Mouse (Mus musculus): ENCODE results near the gene Slk. TPM values are rescaled to one million over a fixed set of nuclear protein-coding genes. Genes with fewer than 3 reads are reported as not detected.
"Not testable (repeated sequence)": the region's sequence is repeated elsewhere in the genome, so short reads cannot be mapped to it uniquely, and the experiment has no call there.

Gene Slk
- total RNA-seq, 2 experiments from 2014 or later: 74.0 to 96.8 TPM

- no peak for ATAC-seq (replicated peaks; ENCODE audit: low FRiP score, poor library complexity, severe bottlenecking)
Observed at GRCm38 (mm10) chr19:47565031-47565654, 14.3 kb upstream of the Slk start.

DNA sequence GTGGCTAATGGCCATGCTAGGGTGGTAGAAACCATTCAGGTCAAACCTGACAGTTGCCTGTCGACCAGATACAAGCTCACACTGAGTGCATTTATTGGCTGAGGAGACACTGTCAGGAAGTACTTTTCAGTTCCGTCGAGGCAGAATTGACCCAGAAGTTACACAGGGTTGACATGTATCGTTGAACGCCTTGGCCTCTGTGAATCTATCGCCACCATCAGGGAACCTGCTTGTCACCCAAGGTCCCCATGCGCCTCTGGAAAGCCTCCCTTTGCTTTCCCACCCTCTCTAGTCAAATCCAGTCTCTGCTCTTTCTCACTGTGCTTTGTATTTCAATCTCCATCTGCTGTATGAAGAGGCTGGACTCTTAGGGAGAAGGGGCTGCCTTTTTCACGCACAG, 13.5 kb upstream of the Slk start:
- no peak for ATAC-seq (replicated peaks; ENCODE audit: low FRiP score, poor library complexity, severe bottlenecking)

DNA sequence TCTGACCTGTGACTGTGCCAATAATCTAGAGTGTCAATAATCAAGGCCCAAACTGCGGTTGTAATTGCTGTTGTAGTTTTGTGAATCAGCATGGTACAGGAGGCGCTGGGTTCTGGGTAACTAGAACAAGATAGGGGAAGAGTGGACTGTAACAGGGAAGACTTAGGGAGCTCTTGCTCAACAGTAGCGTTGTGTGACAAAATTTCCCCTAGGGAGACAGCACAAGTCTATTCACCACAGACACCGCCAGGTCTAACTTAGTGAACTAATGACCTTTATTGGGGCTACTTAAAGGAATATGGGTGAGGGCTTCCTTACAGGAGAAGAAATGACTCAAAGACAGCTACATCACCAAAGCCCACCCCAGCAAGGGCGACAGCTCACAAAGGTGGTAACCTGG, 9.4 kb upstream of the Slk start:
- ATAC-seq (replicated peaks; ENCODE audit: low FRiP score, poor library complexity, severe bottlenecking): no peak

GRCm38 (mm10) chr19:47571981-47572380, 7.5 kb upstream of the Slk start:
- ATAC-seq (replicated peaks; ENCODE audit: low FRiP score, poor library complexity, severe bottlenecking): not testable (repeated sequence)

DNA sequence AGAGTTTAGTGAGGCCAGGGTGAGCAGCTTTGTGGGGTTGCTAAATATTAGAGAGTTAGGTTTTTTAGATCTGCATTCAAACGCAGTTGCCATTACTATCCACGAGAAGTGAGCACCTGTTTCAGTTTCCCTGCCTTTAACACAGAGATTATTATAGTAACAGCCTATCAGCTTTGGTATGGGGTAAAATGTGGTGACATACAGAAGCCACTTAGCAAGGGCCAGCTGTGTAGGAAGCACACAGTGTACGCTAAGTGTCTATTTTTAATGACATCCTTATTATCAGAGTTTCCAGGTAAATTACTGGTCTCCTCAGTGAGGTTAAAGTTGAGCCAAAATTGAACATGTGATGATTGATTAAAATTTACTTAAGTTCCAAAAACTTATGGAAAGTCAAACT, 5.8 kb upstream of the Slk start:
- no peak for ATAC-seq (replicated peaks; ENCODE audit: low FRiP score, poor library complexity, severe bottlenecking)

DNA sequence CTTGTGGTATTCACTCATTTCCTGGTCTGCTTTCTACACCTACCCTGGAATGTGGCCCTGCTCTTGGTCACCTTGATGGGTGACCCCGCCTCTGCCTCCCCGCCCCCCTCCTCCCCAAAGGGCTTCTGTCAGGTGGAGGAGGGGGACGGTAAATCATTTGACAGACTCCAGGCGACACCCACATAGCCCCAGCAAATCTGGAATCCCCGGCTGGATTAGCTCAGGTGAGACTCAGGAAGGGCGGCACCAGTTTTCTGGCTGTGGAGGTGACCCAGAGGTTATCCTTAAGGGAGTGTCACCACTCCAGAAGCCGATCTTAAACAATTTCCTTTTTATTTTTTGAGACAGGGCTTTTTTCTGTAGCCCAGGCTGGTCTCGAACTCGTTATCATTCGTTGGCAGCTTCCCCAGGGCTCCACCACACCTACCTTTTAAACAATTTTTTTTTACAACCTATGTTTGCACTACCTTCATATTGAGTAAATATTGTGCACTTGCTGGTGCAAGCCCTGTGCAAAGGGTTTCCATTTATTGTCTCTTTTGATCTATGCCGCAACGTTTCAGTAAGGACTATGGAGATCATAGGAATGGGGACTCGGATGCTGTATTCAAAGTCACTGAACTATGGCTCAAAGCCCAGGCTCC, 775 bp upstream of the Slk start:
- ATAC-seq (replicated peaks; ENCODE audit: low FRiP score, poor library complexity, severe bottlenecking): no peak

GRCm38 (mm10) chr19:47579788-47580631, 532 bp downstream of the Slk start:
- ATAC-seq (replicated peaks; ENCODE audit: low FRiP score, poor library complexity, severe bottlenecking): peak; percentile 40

GRCm38 (mm10) chr19:47585772-47586171, 6.3 kb downstream of the Slk start:
- ATAC-seq (replicated peaks; ENCODE audit: low FRiP score, poor library complexity, severe bottlenecking): no peak

- 0 out of 2 replicates have a peak, but pooled peaks have one; percentile 43 for ATAC-seq (replicated peaks; ENCODE audit: low FRiP score, poor library complexity, severe bottlenecking)
Observed at GRCm38 (mm10) chr19:47587009-47587408, 7.5 kb downstream of the Slk start.

- ATAC-seq (replicated peaks; ENCODE audit: low FRiP score, poor library complexity, severe bottlenecking): peak; percentile 67; the same call in 1 of the 2 replicates
Observed at GRCm38 (mm10) chr19:47608513-47608912, 29.0 kb downstream of the Slk start.

DNA sequence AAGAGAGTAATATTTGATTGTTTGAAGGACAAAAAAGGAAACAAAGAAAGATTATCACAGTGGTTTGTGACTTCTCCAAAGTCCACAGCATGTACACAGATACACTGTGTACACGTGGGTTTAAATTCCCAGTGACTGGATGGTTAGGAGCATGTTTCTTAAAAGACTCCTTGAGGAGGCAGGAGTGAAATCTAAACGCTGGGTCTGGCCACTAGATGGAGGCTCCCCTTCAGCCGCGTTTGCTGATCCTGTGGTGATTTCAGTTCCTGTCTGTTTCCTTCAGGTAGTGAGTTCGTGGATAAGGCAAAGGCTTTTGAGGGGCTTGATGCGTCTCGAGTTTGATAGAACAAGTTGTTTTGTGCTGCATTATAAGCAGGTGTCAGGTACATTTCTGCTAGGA, 34.0 kb downstream of the Slk start:
- no peak for ATAC-seq (replicated peaks; ENCODE audit: low FRiP score, poor library complexity, severe bottlenecking)

DNA sequence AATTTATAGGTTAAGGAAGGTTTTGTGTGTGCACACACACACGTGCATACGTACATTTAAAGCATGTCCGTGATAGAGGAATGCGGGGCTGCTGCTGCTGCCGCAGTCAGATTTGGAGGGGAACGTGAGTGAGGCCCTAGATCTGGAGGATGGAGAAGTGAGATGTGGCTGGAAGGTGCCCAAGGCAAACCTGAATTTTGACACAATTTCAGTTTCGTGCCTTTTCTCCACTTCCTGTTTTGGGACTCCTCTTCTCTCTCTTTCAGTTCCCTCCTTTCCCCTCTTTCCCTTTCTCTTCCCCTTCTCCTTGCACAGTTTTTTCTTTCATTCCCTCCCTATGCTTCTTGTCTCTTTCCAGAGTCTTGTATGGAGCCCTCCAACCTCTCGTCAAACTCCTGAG, 42.0 kb downstream of the Slk start:
- no peak for ATAC-seq (replicated peaks; ENCODE audit: low FRiP score, poor library complexity, severe bottlenecking)

DNA sequence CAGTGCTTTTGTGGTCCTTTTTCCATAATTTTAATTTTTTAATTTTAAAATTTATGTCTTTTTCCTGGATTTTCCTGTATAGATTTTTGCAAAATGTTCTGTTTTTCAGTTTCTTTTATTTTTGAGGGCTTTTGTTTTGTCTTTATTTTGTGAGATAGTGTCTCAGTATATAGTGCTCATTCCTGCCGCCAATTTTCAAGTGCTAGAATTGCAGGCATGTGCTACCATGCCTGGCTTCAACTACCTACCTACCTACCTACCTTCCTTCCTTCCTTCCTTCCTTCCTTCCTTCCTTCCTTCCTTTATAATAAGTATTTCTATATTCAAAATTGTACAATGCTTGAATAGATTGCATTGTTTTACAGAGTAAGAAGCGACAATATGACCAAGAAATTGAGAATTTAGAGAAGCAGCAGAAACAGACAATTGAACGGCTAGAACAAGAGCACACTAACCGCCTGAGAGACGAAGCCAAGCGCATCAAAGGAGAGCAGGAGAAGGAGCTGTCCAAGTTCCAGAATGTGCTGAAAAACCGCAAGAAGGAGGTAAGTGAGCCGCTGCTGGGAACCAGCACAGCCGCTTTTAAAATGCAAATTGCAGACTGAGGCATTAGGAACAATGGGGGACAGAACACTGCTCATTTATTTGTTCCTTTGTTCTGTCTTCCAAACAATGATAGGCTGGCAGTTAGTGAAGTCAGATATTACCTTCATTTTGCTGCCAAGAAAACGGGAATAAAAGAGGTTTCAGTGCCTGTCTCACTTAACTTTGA, 45.6 kb downstream of the Slk start:
- ATAC-seq (replicated peaks; ENCODE audit: low FRiP score, poor library complexity, severe bottlenecking): no peak

- no peak for ATAC-seq (replicated peaks; ENCODE audit: low FRiP score, poor library complexity, severe bottlenecking)
Observed at GRCm38 (mm10) chr19:47627450-47627849, 48.0 kb downstream of the Slk start.

DNA sequence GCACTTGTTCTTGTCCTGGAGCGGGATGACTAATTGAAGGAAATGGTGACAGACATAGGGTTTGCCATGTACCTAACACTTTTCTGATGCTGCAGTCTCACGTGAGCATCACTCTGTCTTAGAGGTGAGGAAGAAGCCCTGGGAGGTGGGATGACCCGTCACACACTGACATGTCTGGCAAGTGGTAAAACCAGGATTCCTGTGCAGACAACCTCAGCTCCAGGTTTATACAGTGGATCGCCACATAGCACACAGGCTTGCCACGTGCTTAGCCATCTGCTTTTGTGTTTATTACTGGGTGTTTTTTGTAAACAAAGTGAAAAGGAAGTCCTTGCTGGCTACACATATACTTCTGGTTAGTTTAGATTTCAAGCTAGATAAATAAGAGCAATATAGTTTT, 49.6 kb downstream of the Slk start:
- ATAC-seq (replicated peaks; ENCODE audit: low FRiP score, poor library complexity, severe bottlenecking): no peak

DNA sequence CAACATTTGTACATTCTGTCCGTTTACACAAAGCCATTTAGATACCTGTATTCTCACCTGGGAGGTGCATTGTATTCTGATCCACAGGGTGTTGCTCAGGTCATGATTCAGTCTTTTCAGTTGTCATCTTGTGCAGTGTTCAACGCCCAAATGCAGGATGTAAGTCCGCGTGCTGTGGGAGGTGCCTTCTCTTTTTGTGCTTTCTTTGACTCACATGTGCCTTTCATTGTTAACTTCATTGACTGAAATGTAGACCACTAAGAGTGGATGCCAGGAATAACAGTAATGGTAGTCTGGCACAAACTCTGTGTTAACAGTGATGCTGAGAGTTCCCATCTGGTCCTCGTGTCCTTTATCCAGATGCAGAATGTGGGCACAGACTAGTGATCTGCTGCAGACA, 50.9 kb downstream of the Slk start:
- no peak for ATAC-seq (replicated peaks; ENCODE audit: low FRiP score, poor library complexity, severe bottlenecking)

GRCm38 (mm10) chr19:47631799-47632198, 52.3 kb downstream of the Slk start:
- no peak for ATAC-seq (replicated peaks; ENCODE audit: low FRiP score, poor library complexity, severe bottlenecking)

DNA sequence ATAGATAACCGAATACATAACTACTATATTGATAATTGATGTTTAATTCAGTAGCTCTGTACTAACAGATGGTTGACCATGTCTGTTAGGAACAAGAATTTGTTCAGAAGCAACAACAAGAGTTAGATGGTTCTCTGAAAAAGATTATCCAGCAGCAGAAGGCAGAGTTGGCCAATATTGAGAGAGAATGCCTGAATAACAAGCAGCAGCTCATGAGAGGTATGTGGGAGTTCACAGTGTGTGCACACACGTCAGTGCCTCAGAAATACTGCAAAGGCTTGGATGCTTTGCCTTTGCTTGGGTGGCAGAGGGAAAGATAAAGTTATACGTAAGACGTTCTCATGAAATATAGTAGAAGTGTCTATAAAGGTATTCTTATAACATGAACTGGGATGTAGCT, 55.9 kb downstream of the Slk start:
- ATAC-seq (replicated peaks; ENCODE audit: low FRiP score, poor library complexity, severe bottlenecking): no peak

- no peak for ATAC-seq (replicated peaks; ENCODE audit: low FRiP score, poor library complexity, severe bottlenecking)
Observed at GRCm38 (mm10) chr19:47643910-47644309, 64.4 kb downstream of the Slk start.

DNA sequence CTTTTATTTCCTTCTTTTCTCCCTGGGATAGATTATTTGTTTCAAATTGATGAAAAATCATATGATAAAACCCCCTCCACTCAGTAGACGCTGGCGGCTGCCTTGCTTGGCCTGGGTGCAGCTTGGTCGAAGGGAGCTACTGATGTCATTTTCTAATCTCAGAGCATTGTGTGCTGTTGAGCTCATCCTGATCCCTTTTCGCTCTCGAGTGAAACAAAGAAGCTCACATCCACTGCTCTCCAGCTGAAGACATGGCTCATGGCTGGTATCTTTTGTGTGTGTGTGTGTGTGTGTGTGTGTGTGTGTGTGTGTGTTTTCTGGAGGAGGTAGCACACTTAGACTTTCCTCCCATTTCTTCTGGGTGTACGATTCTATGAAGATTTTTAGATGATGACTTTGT, 66.1 kb downstream of the Slk start:
- no peak for ATAC-seq (replicated peaks; ENCODE audit: low FRiP score, poor library complexity, severe bottlenecking)
